Mouse (Mus musculus) megakaryocyte-erythroid progenitor cell, adult 5-6 weeks (primary cell): Measurements from ENCODE around the gene Ccdc170. TPM values are rescaled to one million over a fixed set of nuclear protein-coding genes. Genes with fewer than 3 reads are reported as not detected.
"Not testable (repeated sequence)": the region's sequence is repeated elsewhere in the genome, so short reads cannot be mapped to it uniquely, and the experiment has no call there.

ENCODE experiments used
- ATAC-seq: replicated peaks from 2 replicates; pipeline ENCODE4 v1.8.0; 2016; ENCODE audit warnings: mild to moderate bottlenecking, inconsistent platforms; ENCODE audit not compliant: severe bottlenecking, poor library complexity, low FRiP score, low TSS enrichment
- total RNA-seq, 2 experiments: library from RNA; stranded (forward) in 1 of 2; stranded (reverse) in 1 of 2; fragments of 200-1000, 215-1000 nt in 1 of 2; fragments of >200 nt in 1 of 2; fragmentation: Nextera tagmentation in 1 of 2; gene quantifications; 2 replicates each; pipeline ENCODE4 v1.2.3; 2014 to 2017

Ccdc170 gene
- total RNA-seq (2014; fragmentation: Nextera tagmentation), result not detected in 2 replicates
- not detected in 2 replicates for total RNA-seq (2017)

- no peak for ATAC-seq
These were observed at the start of gene Ccdc170 for GRCm38 (mm10) chr10:4482355-4482754. Gene Ccdc170, plus strand, starts transcription at chr10:4482502.

- ATAC-seq, result peak; percentile 50
These were observed 49.1 kb upstream of the Ccdc170 start for GRCm38 (mm10) chr10:4432996-4433755.

GRCm38 (mm10) chr10:4433871-4434270 lies 48.4 kb upstream of the Ccdc170 start:
- ATAC-seq, result not testable (repeated sequence)

- no peak for ATAC-seq
These were observed 46.9 kb upstream of the Ccdc170 start for GRCm38 (mm10) chr10:4435416-4435815.

- ATAC-seq, result 0 out of 2 replicates have a peak, but pooled peaks have one; percentile 24
These were observed 25.9 kb upstream of the Ccdc170 start for GRCm38 (mm10) chr10:4456409-4456808.

GRCm38 (mm10) chr10:4460201-4460600 lies 22.1 kb upstream of the Ccdc170 start:
- peak; percentile 74 for ATAC-seq

GRCm38 (mm10) chr10:4465799-4466198 lies 16.5 kb upstream of the Ccdc170 start:
- ATAC-seq, result no peak

GRCm38 (mm10) chr10:4469406-4469805 lies 12.9 kb upstream of the Ccdc170 start:
- ATAC-seq, result no peak

GRCm38 (mm10) chr10:4473591-4473993 lies 8.7 kb upstream of the Ccdc170 start:
- ATAC-seq, result no peak

- no peak for ATAC-seq
These were observed 6.9 kb upstream of the Ccdc170 start for GRCm38 (mm10) chr10:4475431-4475830.

- no peak for ATAC-seq
These were observed 5.7 kb upstream of the Ccdc170 start for GRCm38 (mm10) chr10:4476604-4477003.

- no peak for ATAC-seq
These were observed 1.4 kb upstream of the Ccdc170 start for GRCm38 (mm10) chr10:4480929-4481328.

- ATAC-seq, result no peak
These were observed 607 bp upstream of the Ccdc170 start for GRCm38 (mm10) chr10:4481695-4482094.

GRCm38 (mm10) chr10:4483848-4484247 lies 1.5 kb downstream of the Ccdc170 start:
- no peak for ATAC-seq

GRCm38 (mm10) chr10:4484986-4485385 lies 2.7 kb downstream of the Ccdc170 start:
- no peak for ATAC-seq

GRCm38 (mm10) chr10:4489865-4490264 lies 7.6 kb downstream of the Ccdc170 start:
- no peak for ATAC-seq

GRCm38 (mm10) chr10:4491281-4491680 lies 9.0 kb downstream of the Ccdc170 start:
- peak; percentile 63 for ATAC-seq

- ATAC-seq, result no peak
These were observed 9.7 kb downstream of the Ccdc170 start for GRCm38 (mm10) chr10:4492045-4492444.

GRCm38 (mm10) chr10:4492909-4493308 lies 10.6 kb downstream of the Ccdc170 start:
- ATAC-seq, result no peak

GRCm38 (mm10) chr10:4503251-4503650 lies 20.9 kb downstream of the Ccdc170 start:
- no peak for ATAC-seq

- ATAC-seq, result no peak
These were observed 30.4 kb downstream of the Ccdc170 start for GRCm38 (mm10) chr10:4512725-4513124.
